Mouse (Mus musculus): ENCODE results near the gene Chrm2. TPM values are rescaled to one million over a fixed set of nuclear protein-coding genes. Genes with fewer than 3 reads are reported as not detected.

Chrm2 gene
- polyA plus RNA-seq, 1 experiment from 2014 or later = 13.8 TPM

GRCm38 (mm10) chr6:36405139-36405538, 17.3 kb downstream of the Chrm2 start:
- Histone ChIP-seq H3K4me3 (ENCODE audit: control insufficient read depth in 1 of 2, insufficient read depth in 1 of 2, low read depth in 1 of 2, low read length in 2 of 2) (no peak overlapping the region), H3K27ac (replicated peaks in 1 of 2; ENCODE audit: control insufficient read depth in 1 of 2, insufficient read depth in 1 of 2, low read depth in 2 of 2, low read length in 2 of 2) (peak overlapping the region; percentile 85 to 88), H3K9ac (ENCODE audit: low read length) (no peak overlapping the region), H3K36me3 (ENCODE audit: control insufficient read depth, insufficient read depth, low read length) (no peaks in the 10 kb centered on the region), H3K4me1 (ENCODE audit: control insufficient read depth in 2 of 2, insufficient read depth in 2 of 2, low read length in 2 of 2) (peaks cover 3 to 16% of the 10 kb centered on the region in 2 experiments), H3K4me2 (ENCODE audit: low read length) (peak overlapping the region; percentile 22; the same call in 1 of the 2 replicates), H3K9me3 (ENCODE audit: control insufficient read depth, low read length) (no peaks in the 10 kb centered on the region), H3K27me3 (ENCODE audit: control insufficient read depth, insufficient read depth, low read length) (no peaks in the 10 kb centered on the region)
- peak; percentile 76; the same call in 1 of the 2 replicates for ATAC-seq (ENCODE audit: insufficient number of reproducible peaks, insufficient read depth, low FRiP score, low read depth)
- WGBS = 6% methylated on average over 5 of the region's 5 CpGs

GRCm38 (mm10) chr6:36409016-36409415, 21.1 kb downstream of the Chrm2 start:
- no peaks in the 10 kb centered on the region for H3K36me3 ChIP-seq (ENCODE audit: control insufficient read depth, insufficient read depth, low read length)
- H3K4me1 ChIP-seq (ENCODE audit: control insufficient read depth in 2 of 2, insufficient read depth in 2 of 2, low read length in 2 of 2) = peaks cover 3 to 16% of the 10 kb centered on the region in 2 experiments
- no peaks in the 10 kb centered on the region for H3K27me3 ChIP-seq (ENCODE audit: control insufficient read depth, insufficient read depth, low read length)
- H3K4me2 ChIP-seq (ENCODE audit: low read length) = no peak overlapping the region
- no peaks in the 10 kb centered on the region for H3K9me3 ChIP-seq (ENCODE audit: control insufficient read depth, low read length)
- no peak overlapping the region for H3K4me3 ChIP-seq (ENCODE audit: control insufficient read depth in 1 of 2, insufficient read depth in 1 of 2, low read depth in 1 of 2, low read length in 2 of 2)
- no peak for ATAC-seq (ENCODE audit: insufficient number of reproducible peaks, insufficient read depth, low FRiP score, low read depth)
- no peak overlapping the region for H3K27ac ChIP-seq (replicated peaks in 1 of 2; ENCODE audit: control insufficient read depth in 1 of 2, insufficient read depth in 1 of 2, low read depth in 2 of 2, low read length in 2 of 2)
- no peak overlapping the region for H3K9ac ChIP-seq (ENCODE audit: low read length)

GRCm38 (mm10) chr6:36410057-36410456, 22.2 kb downstream of the Chrm2 start:
- no peak overlapping the region for H3K9ac ChIP-seq (ENCODE audit: low read length)
- H3K4me3 ChIP-seq (ENCODE audit: control insufficient read depth in 1 of 2, insufficient read depth in 1 of 2, low read depth in 1 of 2, low read length in 2 of 2) = no peak overlapping the region
- H3K9me3 ChIP-seq (ENCODE audit: control insufficient read depth, low read length) = no peaks in the 10 kb centered on the region
- H3K4me2 ChIP-seq (ENCODE audit: low read length) = no peak overlapping the region
- H3K27ac ChIP-seq (replicated peaks in 1 of 2; ENCODE audit: control insufficient read depth in 1 of 2, insufficient read depth in 1 of 2, low read depth in 2 of 2, low read length in 2 of 2) = no peak overlapping the region
- peaks cover 1 to 8% of the 10 kb centered on the region in 2 experiments for H3K4me1 ChIP-seq (ENCODE audit: control insufficient read depth in 2 of 2, insufficient read depth in 2 of 2, low read length in 2 of 2)
- WGBS = 85% methylated on average over 2 of the region's 2 CpGs
- ATAC-seq (ENCODE audit: insufficient number of reproducible peaks, insufficient read depth, low FRiP score, low read depth) = no peak
- H3K36me3 ChIP-seq (ENCODE audit: control insufficient read depth, insufficient read depth, low read length) = no peaks in the 10 kb centered on the region
- no peaks in the 10 kb centered on the region for H3K27me3 ChIP-seq (ENCODE audit: control insufficient read depth, insufficient read depth, low read length)

GRCm38 (mm10) chr6:36419716-36420115, 31.8 kb downstream of the Chrm2 start:
- peaks cover 2 to 14% of the 10 kb centered on the region in 2 experiments; a peak in 3 of 4 replicates for H3K4me1 ChIP-seq (ENCODE audit: control insufficient read depth in 2 of 2, insufficient read depth in 2 of 2, low read length in 2 of 2)
- no peak overlapping the region for H3K9ac ChIP-seq (ENCODE audit: low read length)
- ATAC-seq (ENCODE audit: insufficient number of reproducible peaks, insufficient read depth, low FRiP score, low read depth) = no peak
- WGBS = 7% methylated on average over 2 of the region's 2 CpGs
- H3K27ac ChIP-seq (replicated peaks in 1 of 2; ENCODE audit: control insufficient read depth in 1 of 2, insufficient read depth in 1 of 2, low read depth in 2 of 2, low read length in 2 of 2) = peak overlapping the region; percentile 50 to 59; a peak in 3 of 4 replicates
- H3K36me3 ChIP-seq (ENCODE audit: control insufficient read depth, insufficient read depth, low read length) = no peaks in the 10 kb centered on the region
- H3K4me3 ChIP-seq (ENCODE audit: control insufficient read depth in 1 of 2, insufficient read depth in 1 of 2, low read depth in 1 of 2, low read length in 2 of 2) = no peak overlapping the region
- H3K9me3 ChIP-seq (ENCODE audit: control insufficient read depth, low read length) = no peaks in the 10 kb centered on the region
- no peak overlapping the region for H3K4me2 ChIP-seq (ENCODE audit: low read length)
- no peaks in the 10 kb centered on the region for H3K27me3 ChIP-seq (ENCODE audit: control insufficient read depth, insufficient read depth, low read length)

GRCm38 (mm10) chr6:36437964-36438363, 50.1 kb downstream of the Chrm2 start:
- Histone ChIP-seq H3K9me3 (ENCODE audit: control insufficient read depth, low read length) (no peaks in the 10 kb centered on the region), H3K36me3 (ENCODE audit: control insufficient read depth, insufficient read depth, low read length) (no peaks in the 10 kb centered on the region), H3K9ac (ENCODE audit: low read length) (no peak overlapping the region), H3K4me2 (ENCODE audit: low read length) (no peak overlapping the region), H3K27me3 (ENCODE audit: control insufficient read depth, insufficient read depth, low read length) (no peaks in the 10 kb centered on the region), H3K4me3 (ENCODE audit: control insufficient read depth in 1 of 2, insufficient read depth in 1 of 2, low read depth in 1 of 2, low read length in 2 of 2) (no peak overlapping the region), H3K4me1 (ENCODE audit: control insufficient read depth in 2 of 2, insufficient read depth in 2 of 2, low read length in 2 of 2) (peaks cover 2 to 4% of the 10 kb centered on the region in 2 experiments; a peak in 1 of 4 replicates), H3K27ac (replicated peaks in 1 of 2; ENCODE audit: control insufficient read depth in 1 of 2, insufficient read depth in 1 of 2, low read depth in 2 of 2, low read length in 2 of 2) (no peak overlapping the region)
- no peak for ATAC-seq (ENCODE audit: insufficient number of reproducible peaks, insufficient read depth, low FRiP score, low read depth)
- 77% methylated on average over 6 of the region's 6 CpGs for WGBS

- 74% methylated on average over 2 of the region's 2 CpGs for WGBS
- Histone ChIP-seq H3K4me2 (ENCODE audit: low read length) (no peak overlapping the region), H3K9ac (ENCODE audit: low read length) (no peak overlapping the region), H3K27ac (replicated peaks in 1 of 2; ENCODE audit: control insufficient read depth in 1 of 2, insufficient read depth in 1 of 2, low read depth in 2 of 2, low read length in 2 of 2) (no peak overlapping the region), H3K4me1 (ENCODE audit: control insufficient read depth in 2 of 2, insufficient read depth in 2 of 2, low read length in 2 of 2) (peaks cover 0 to 2% of the 10 kb centered on the region in 2 experiments; a peak in 1 of 4 replicates), H3K27me3 (ENCODE audit: control insufficient read depth, insufficient read depth, low read length) (no peaks in the 10 kb centered on the region), H3K4me3 (ENCODE audit: control insufficient read depth in 1 of 2, insufficient read depth in 1 of 2, low read depth in 1 of 2, low read length in 2 of 2) (no peak overlapping the region), H3K36me3 (ENCODE audit: control insufficient read depth, insufficient read depth, low read length) (no peaks in the 10 kb centered on the region), H3K9me3 (ENCODE audit: control insufficient read depth, low read length) (no peaks in the 10 kb centered on the region)
- ATAC-seq (ENCODE audit: insufficient number of reproducible peaks, insufficient read depth, low FRiP score, low read depth) = no peak
These were observed 51.3 kb downstream of the Chrm2 start for GRCm38 (mm10) chr6:36439218-36439617.

GRCm38 (mm10) chr6:36451480-36451879, 63.6 kb downstream of the Chrm2 start:
- H3K4me1 ChIP-seq (ENCODE audit: control insufficient read depth in 2 of 2, insufficient read depth in 2 of 2, low read length in 2 of 2) = peaks cover 8 to 38% of the 10 kb centered on the region in 2 experiments
- no peak overlapping the region for H3K9ac ChIP-seq (ENCODE audit: low read length)
- H3K4me2 ChIP-seq (ENCODE audit: low read length) = no peak overlapping the region
- no peaks in the 10 kb centered on the region for H3K36me3 ChIP-seq (ENCODE audit: control insufficient read depth, insufficient read depth, low read length)
- H3K9me3 ChIP-seq (ENCODE audit: control insufficient read depth, low read length) = no peaks in the 10 kb centered on the region
- peak; percentile 64; the same call in 1 of the 2 replicates for ATAC-seq (ENCODE audit: insufficient number of reproducible peaks, insufficient read depth, low FRiP score, low read depth)
- no peaks in the 10 kb centered on the region for H3K27me3 ChIP-seq (ENCODE audit: control insufficient read depth, insufficient read depth, low read length)
- no peak overlapping the region for H3K4me3 ChIP-seq (ENCODE audit: control insufficient read depth in 1 of 2, insufficient read depth in 1 of 2, low read depth in 1 of 2, low read length in 2 of 2)
- peak overlapping the region in 1 of 2 experiments; percentile 62; a peak in 1 of 4 replicates for H3K27ac ChIP-seq (replicated peaks in 1 of 2; ENCODE audit: control insufficient read depth in 1 of 2, insufficient read depth in 1 of 2, low read depth in 2 of 2, low read length in 2 of 2)

GRCm38 (mm10) chr6:36455071-36455470, 67.2 kb downstream of the Chrm2 start:
- ATAC-seq (ENCODE audit: insufficient number of reproducible peaks, insufficient read depth, low FRiP score, low read depth) = peak; percentile 60; the same call in 1 of the 2 replicates
- H3K4me3 ChIP-seq (ENCODE audit: control insufficient read depth in 1 of 2, insufficient read depth in 1 of 2, low read depth in 1 of 2, low read length in 2 of 2) = no peak overlapping the region
- no peaks in the 10 kb centered on the region for H3K36me3 ChIP-seq (ENCODE audit: control insufficient read depth, insufficient read depth, low read length)
- no peak overlapping the region for H3K9ac ChIP-seq (ENCODE audit: low read length)
- H3K4me2 ChIP-seq (ENCODE audit: low read length) = no peak overlapping the region
- peak overlapping the region; percentile 8 to 83; a peak in 3 of 4 replicates for H3K27ac ChIP-seq (replicated peaks in 1 of 2; ENCODE audit: control insufficient read depth in 1 of 2, insufficient read depth in 1 of 2, low read depth in 2 of 2, low read length in 2 of 2)
- H3K9me3 ChIP-seq (ENCODE audit: control insufficient read depth, low read length) = no peaks in the 10 kb centered on the region
- peaks cover 11 to 51% of the 10 kb centered on the region in 2 experiments for H3K4me1 ChIP-seq (ENCODE audit: control insufficient read depth in 2 of 2, insufficient read depth in 2 of 2, low read length in 2 of 2)
- H3K27me3 ChIP-seq (ENCODE audit: control insufficient read depth, insufficient read depth, low read length) = no peaks in the 10 kb centered on the region
